Mouse (Mus musculus): Measurements from ENCODE around the gene Tmem205. TPM values are rescaled to one million over a fixed set of nuclear protein-coding genes. Genes with fewer than 3 reads are reported as not detected.
A peak's percentile ranks its signal among the peaks of the same experiment; 100 is the strongest.

The Tmem205 gene
- polyA plus RNA-seq, 1 experiment, result 33.0 TPM

- Histone ChIP-seq H3K4me3 (replicated peaks) (no peak overlapping the region), H3K4me1 (peaks cover 79% of the 10 kb centered on the region), H3K27me3 (replicated peaks) (no peaks in the 10 kb centered on the region), H3K36me3 (replicated peaks; ENCODE audit: low read length) (peaks cover 15% of the 10 kb centered on the region), H3K9me3 (no peaks in the 10 kb centered on the region)
- TF ChIP-seq FLI1 (IDR thresholded peaks at IDR 0.05; ENCODE audit: low read length) (no peak), GATA1 (IDR thresholded peaks at IDR 0.05; ENCODE audit: borderline replicate concordance, low read length) (no peak)
Observed at GRCm38 (mm10) chr9:21923036-21923435, 4.3 kb downstream of the Tmem205 start.

GRCm38 (mm10) chr9:21918692-21919384 is 8.5 kb downstream of the Tmem205 start:
- H3K4me3 ChIP-seq (replicated peaks), result peak overlapping the region; percentile 98

GRCm38 (mm10) chr9:21918035-21918592 is 9.2 kb downstream of the Tmem205 start, which contains the start of gene Rab3d:
Gene Rab3d (minus strand): TSS chr9:21918192.
- peaks cover 30% of the 10 kb centered on the region for H3K36me3 ChIP-seq (replicated peaks; ENCODE audit: low read length)
- H3K9me3 ChIP-seq, result no peaks in the 10 kb centered on the region
- peaks cover 55% of the 10 kb centered on the region for H3K4me1 ChIP-seq
- peak within 1 kb of the TSS; percentile 98 for H3K4me3 ChIP-seq (replicated peaks)
- TF ChIP-seq FLI1 (IDR thresholded peaks at IDR 0.05; ENCODE audit: low read length), result no peak
- no peak for TF ChIP-seq GATA1 (IDR thresholded peaks at IDR 0.05; ENCODE audit: borderline replicate concordance, low read length)
- H3K27me3 ChIP-seq (replicated peaks), result peaks cover 9% of the 10 kb centered on the region

More at GRCm38 (mm10) chr9:21918692-21919384, 8.5 kb downstream of the Tmem205 start:
- peaks cover 62% of the 10 kb centered on the region for H3K4me1 ChIP-seq
- H3K27me3 ChIP-seq (replicated peaks), result peaks cover 9% of the 10 kb centered on the region
- no peaks in the 10 kb centered on the region for H3K9me3 ChIP-seq
- H3K36me3 ChIP-seq (replicated peaks; ENCODE audit: low read length), result peaks cover 26% of the 10 kb centered on the region
- TF ChIP-seq FLI1 (IDR thresholded peaks at IDR 0.05; ENCODE audit: low read length), result no peak
- no peak for TF ChIP-seq GATA1 (IDR thresholded peaks at IDR 0.05; ENCODE audit: borderline replicate concordance, low read length)

GRCm38 (mm10) chr9:21917493-21918034 is 9.8 kb downstream of the Tmem205 start:
- Histone ChIP-seq H3K27me3 (replicated peaks) (peaks cover 9% of the 10 kb centered on the region), H3K4me3 (replicated peaks) (peak overlapping the region; percentile 98), H3K9me3 (no peaks in the 10 kb centered on the region), H3K4me1 (peaks cover 49% of the 10 kb centered on the region), H3K36me3 (replicated peaks; ENCODE audit: low read length) (peaks cover 29% of the 10 kb centered on the region)
- TF ChIP-seq FLI1 (IDR thresholded peaks at IDR 0.05; ENCODE audit: low read length) (no peak), GATA1 (IDR thresholded peaks at IDR 0.05; ENCODE audit: borderline replicate concordance, low read length) (no peak)

GRCm38 (mm10) chr9:21916851-21917492 is 10.4 kb downstream of the Tmem205 start:
- H3K27me3 ChIP-seq (replicated peaks), result peaks cover 9% of the 10 kb centered on the region

GRCm38 (mm10) chr9:21909474-21910223 is 17.7 kb downstream of the Tmem205 start:
- Histone ChIP-seq H3K36me3 (replicated peaks; ENCODE audit: low read length) (peaks cover 35% of the 10 kb centered on the region), H3K4me1 (peaks cover 29% of the 10 kb centered on the region), H3K4me3 (replicated peaks) (no peak overlapping the region), H3K9me3 (peaks cover 9% of the 10 kb centered on the region), H3K27me3 (replicated peaks) (peaks cover 15% of the 10 kb centered on the region)
- TF ChIP-seq FLI1 (IDR thresholded peaks at IDR 0.05; ENCODE audit: low read length) (no peak), GATA1 (IDR thresholded peaks at IDR 0.05; ENCODE audit: borderline replicate concordance, low read length) (no peak)

More at GRCm38 (mm10) chr9:21916851-21917492, 10.4 kb downstream of the Tmem205 start:
- Histone ChIP-seq H3K36me3 (replicated peaks; ENCODE audit: low read length) (peaks cover 34% of the 10 kb centered on the region), H3K9me3 (no peaks in the 10 kb centered on the region), H3K4me1 (peaks cover 44% of the 10 kb centered on the region), H3K4me3 (replicated peaks) (peak overlapping the region; percentile 98)
- TF ChIP-seq GATA1 (IDR thresholded peaks at IDR 0.05; ENCODE audit: borderline replicate concordance, low read length) (no peak), FLI1 (IDR thresholded peaks at IDR 0.05; ENCODE audit: low read length) (no peak)

GRCm38 (mm10) chr9:21908216-21908615 is 19.1 kb downstream of the Tmem205 start:
- Histone ChIP-seq H3K4me3 (replicated peaks) (peak overlapping the region; percentile 33), H3K9me3 (peaks cover 12% of the 10 kb centered on the region), H3K4me1 (peaks cover 29% of the 10 kb centered on the region), H3K36me3 (replicated peaks; ENCODE audit: low read length) (peaks cover 22% of the 10 kb centered on the region), H3K27me3 (replicated peaks) (peaks cover 15% of the 10 kb centered on the region)
- TF ChIP-seq FLI1 (IDR thresholded peaks at IDR 0.05; ENCODE audit: low read length) (no peak), GATA1 (IDR thresholded peaks at IDR 0.05; ENCODE audit: borderline replicate concordance, low read length) (no peak)

GRCm38 (mm10) chr9:21904031-21904430 is 23.3 kb downstream of the Tmem205 start:
- Histone ChIP-seq H3K9me3 (peaks cover 12% of the 10 kb centered on the region), H3K36me3 (replicated peaks; ENCODE audit: low read length) (no peaks in the 10 kb centered on the region), H3K4me3 (replicated peaks) (no peak overlapping the region), H3K4me1 (peaks cover 19% of the 10 kb centered on the region), H3K27me3 (replicated peaks) (peaks cover 14% of the 10 kb centered on the region)
- TF ChIP-seq FLI1 (IDR thresholded peaks at IDR 0.05; ENCODE audit: low read length) (no peak), GATA1 (IDR thresholded peaks at IDR 0.05; ENCODE audit: borderline replicate concordance, low read length) (no peak)

GRCm38 (mm10) chr9:21901223-21901820 is 26.0 kb downstream of the Tmem205 start:
- H3K9me3 ChIP-seq, result peaks cover 9% of the 10 kb centered on the region
- peak overlapping the region; percentile 80 for H3K4me3 ChIP-seq (replicated peaks)
- TF ChIP-seq GATA1 (IDR thresholded peaks at IDR 0.05; ENCODE audit: borderline replicate concordance, low read length) (no peak), FLI1 (IDR thresholded peaks at IDR 0.05; ENCODE audit: low read length) (no peak)
- peaks cover 15% of the 10 kb centered on the region for H3K27me3 ChIP-seq (replicated peaks)
- 0 out of 2 replicates have a peak, but pooled peaks cover 3% of the 10 kb centered on the region for H3K4me1 ChIP-seq
- no peaks in the 10 kb centered on the region for H3K36me3 ChIP-seq (replicated peaks; ENCODE audit: low read length)
